Mouse (Mus musculus) liver, adult 2 months (tissue): ENCODE results near the gene Hoxb4. TPM values are rescaled to one million over a fixed set of nuclear protein-coding genes. Genes with fewer than 3 reads are reported as not detected.

ENCODE experiments used
- DNase-seq: peaks from one replicate; pipeline ENCODE4 v3.0.0-alpha.2; 2011; ENCODE audit warnings: low read depth, low spot score; ENCODE audit errors: extremely low read depth
- H3K27ac ChIP-seq: fragments of 200-500 bp; replicated peaks from 2 replicates; pipeline ENCODE4 v1.5.1; 2012; ENCODE audit warnings: low read depth, mild to moderate bottlenecking, control low read depth, inconsistent platforms, low read length; ENCODE audit not compliant: insufficient read depth
- H3K27me3 ChIP-seq: fragments of 200-500 bp; 2 replicates; pipeline ENCODE4 v1.6.1; 2012; ENCODE audit warnings: mild to moderate bottlenecking, moderate library complexity, low read length, inconsistent platforms; ENCODE audit not compliant: control insufficient read depth, insufficient read depth
- H3K36me3 ChIP-seq: fragments of 200-500 bp; 2 replicates; pipeline ENCODE4 v1.6.1; 2012; ENCODE audit warnings: low read length, inconsistent platforms; ENCODE audit not compliant: control insufficient read depth, insufficient read depth
- H3K4me1 ChIP-seq: fragments of 200-500 bp; 2 replicates; pipeline ENCODE4 v1.6.1; 2011; ENCODE audit warnings: low read length; ENCODE audit not compliant: control insufficient read depth, insufficient read depth
- H3K4me3 ChIP-seq: fragments of 200-500 bp; 2 replicates; pipeline ENCODE4 v1.5.1; 2011; ENCODE audit warnings: low read depth, mild to moderate bottlenecking, control low read depth, low read length, moderate library complexity; ENCODE audit not compliant: insufficient read depth
- H3K79me2 ChIP-seq: fragments of 200-500 bp; 2 replicates; pipeline ENCODE4 v1.6.1; 2012; ENCODE audit warnings: inconsistent platforms, mild to moderate bottlenecking, low read length, moderate library complexity; ENCODE audit not compliant: control insufficient read depth, insufficient read depth
- H3K9ac ChIP-seq: fragments of 200-500 bp; 2 replicates; pipeline ENCODE4 v1.6.1; 2012; ENCODE audit warnings: low read depth, mild to moderate bottlenecking, control low read depth, inconsistent platforms, low read length
- CTCF ChIP-seq: fragments of 200-500 bp; IDR thresholded peaks from 2 replicates; pipeline ENCODE4 v1.5.1; 2011; ENCODE audit warnings: low read depth, low read length, control low read depth
- POLR2A ChIP-seq: fragments of 200-500 bp; IDR thresholded peaks from 2 replicates; pipeline ENCODE4 v1.6.1; 2011; ENCODE audit warnings: low read length, control low read depth; ENCODE audit not compliant: insufficient read depth; ENCODE audit errors: extremely low read depth
- WGBS: fragments of 180-500 bp; shearing (Covaris S2); methylation state at CpG from one replicate; pipeline ENCODE4 v1.1.7; 2018; 5-methylcytosine and 5-hydroxymethylcytosine counted together
- polyA plus RNA-seq: library from polyadenylated mRNA; depleted of rRNA; stranded (reverse); fragments of >200 nt; gene quantifications from 2 replicates; pipeline ENCODE4 v1.2.3, GENCODE M21; 2012
- total RNA-seq: library from RNA; depleted of rRNA; stranded (reverse); fragments of >200 nt; gene quantifications from 2 replicates; pipeline ENCODE4 v1.2.3, GENCODE M21; 2014

Hoxb4 gene
- total and polyA plus RNA-seq, 2 experiments = 0.37 to 0.91 TPM

GRCm38 (mm10) chr11:96305505-96306182, 12.4 kb upstream of the Hoxb4 start:
- H3K4me3 ChIP-seq = no peak overlapping the region

DNA sequence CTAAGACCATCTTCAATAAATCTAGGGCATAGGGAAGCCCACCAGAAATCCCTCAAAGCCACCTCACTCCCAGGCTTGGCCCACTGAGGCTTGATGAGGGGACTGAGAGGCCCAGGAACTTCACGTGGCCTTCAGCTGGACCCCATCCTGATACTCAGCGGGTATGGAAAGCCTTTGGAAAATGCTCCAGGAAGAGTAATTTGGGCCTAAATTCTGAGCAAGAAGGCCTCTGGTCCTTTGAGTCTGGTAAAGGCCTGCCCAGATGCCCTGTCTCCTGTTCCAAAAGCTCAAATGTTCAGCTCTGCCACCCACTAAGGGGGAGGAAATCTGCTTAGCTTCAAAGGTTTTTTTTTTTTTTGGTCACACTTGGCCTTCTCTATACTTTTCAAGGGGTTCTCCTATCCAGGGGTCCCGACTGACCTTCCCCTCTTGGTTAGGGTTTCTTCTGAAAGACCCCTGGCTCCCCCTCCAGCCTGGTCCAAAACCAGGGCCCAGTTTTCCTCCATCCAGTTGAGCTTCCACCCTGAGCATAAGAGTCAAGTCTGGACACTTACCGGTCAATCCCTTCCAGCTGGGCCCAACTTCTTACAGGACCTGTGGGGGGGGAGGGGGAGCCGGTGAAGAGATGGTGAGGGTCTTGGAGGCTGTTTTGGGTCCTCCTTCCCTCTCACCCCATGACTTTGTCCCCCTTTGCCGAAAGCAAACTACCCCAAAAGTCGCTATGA, 11.7 kb upstream of the Hoxb4 start:
- Histone ChIP-seq H3K4me3 (no peak overlapping the region), H3K36me3 (no peaks in the 10 kb centered on the region), H3K9ac (no peak overlapping the region), H3K27ac (no peak overlapping the region), H3K27me3 (peaks cover 12% of the 10 kb centered on the region), H3K4me1 (0 out of 2 replicates have a peak, but pooled peaks cover 5% of the 10 kb centered on the region), H3K79me2 (no peaks in the 10 kb centered on the region)
- WGBS = 46% methylated on average over 7 of the region's 7 CpGs
- no peak for DNase-seq
- TF ChIP-seq CTCF (no peak), POLR2A (no peak)

More at GRCm38 (mm10) chr11:96305505-96306182, 12.4 kb upstream of the Hoxb4 start:
- Histone ChIP-seq H3K36me3 (no peaks in the 10 kb centered on the region), H3K9ac (no peak overlapping the region), H3K4me1 (no peaks in the 10 kb centered on the region), H3K27ac (no peak overlapping the region), H3K79me2 (no peaks in the 10 kb centered on the region), H3K27me3 (peaks cover 17% of the 10 kb centered on the region)
- DNase-seq = no peak
- WGBS = 77% methylated on average over 6 of the region's 6 CpGs
- TF ChIP-seq POLR2A = no peak
- TF ChIP-seq CTCF = no peak

- TF ChIP-seq POLR2A (no peak), CTCF (no peak)
- Histone ChIP-seq H3K79me2 (no peaks in the 10 kb centered on the region), H3K27ac (no peak overlapping the region), H3K9ac (no peak overlapping the region), H3K36me3 (no peaks in the 10 kb centered on the region), H3K27me3 (peaks cover 10% of the 10 kb centered on the region), H3K4me3 (no peak overlapping the region), H3K4me1 (0 out of 2 replicates have a peak, but pooled peaks cover 5% of the 10 kb centered on the region)
- no peak for DNase-seq
- 34% methylated on average over 13 of the region's 13 CpGs for WGBS
Measured at GRCm38 (mm10) chr11:96306908-96307269, 11.2 kb upstream of the Hoxb4 start.

DNA sequence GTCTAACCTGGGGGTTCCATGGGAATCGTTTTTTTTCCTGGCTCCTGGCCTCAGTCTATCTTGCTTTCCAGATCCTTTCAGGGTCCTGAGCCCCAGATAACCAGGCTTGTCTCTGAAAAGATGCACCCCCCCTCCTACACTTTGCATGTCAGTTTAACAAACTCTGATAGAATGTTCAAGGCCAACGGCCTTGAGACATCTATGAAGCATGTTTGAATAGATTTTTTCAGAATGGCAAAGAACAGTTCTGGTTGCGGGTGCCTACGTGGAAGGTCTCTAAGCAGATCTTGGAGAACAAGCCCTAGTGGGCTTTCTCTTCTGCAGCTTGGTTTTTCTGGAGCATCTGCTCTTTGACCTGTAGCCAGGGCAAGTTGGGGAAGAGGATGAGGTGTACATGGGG, 9.3 kb upstream of the Hoxb4 start:
- Histone ChIP-seq H3K9ac (no peak overlapping the region), H3K36me3 (no peaks in the 10 kb centered on the region), H3K79me2 (no peaks in the 10 kb centered on the region), H3K27ac (peak overlapping the region; percentile 84), H3K4me3 (no peak overlapping the region), H3K4me1 (0 out of 2 replicates have a peak, but pooled peaks cover 5% of the 10 kb centered on the region), H3K27me3 (peaks cover 3% of the 10 kb centered on the region)
- DNase-seq = no peak
- 29% methylated on average over 4 of the region's 4 CpGs for WGBS
- TF ChIP-seq CTCF (no peak), POLR2A (no peak)

- no peaks in the 10 kb centered on the region for H3K36me3 ChIP-seq
- H3K79me2 ChIP-seq = no peaks in the 10 kb centered on the region
- H3K27ac ChIP-seq = peak overlapping the region; percentile 84
- TF ChIP-seq POLR2A (no peak), CTCF (no peak)
- H3K9ac ChIP-seq = no peak overlapping the region
- 0 out of 2 replicates have a peak, but pooled peaks cover 5% of the 10 kb centered on the region for H3K4me1 ChIP-seq
- no peak for DNase-seq
- 25% methylated on average over 4 of the region's 4 CpGs for WGBS
- no peak overlapping the region for H3K4me3 ChIP-seq
- no peaks in the 10 kb centered on the region for H3K27me3 ChIP-seq
Measured at GRCm38 (mm10) chr11:96309288-96309687, 8.8 kb upstream of the Hoxb4 start.
